Mouse (Mus musculus) hindbrain, embryonic 15.5 days (tissue): ENCODE data around the gene Sh3bgrl3. TPM values are rescaled to one million over a fixed set of nuclear protein-coding genes. Genes with fewer than 3 reads are reported as not detected.

Experiments
- ATAC-seq: fragments of 200-750 bp; cut with Nextera tagmentation; 2 replicates; pipeline ENCODE4 v1.8.0; 2017; ENCODE audit warnings: low read depth, moderate number of reproducible peaks, moderate TSS enrichment; ENCODE audit not compliant: low FRiP score
- H3K27ac ChIP-seq: fragments of 300-500 bp; sonication (generic); replicated peaks from 2 replicates; pipeline ENCODE4 v1.5.1; 2015; ENCODE audit warnings: mild to moderate bottlenecking, inconsistent platforms
- H3K27me3 ChIP-seq: fragments of 300-500 bp; sonication (generic); 2 replicates; pipeline ENCODE4 v1.6.1; 2015; ENCODE audit warnings: control low read depth, inconsistent platforms
- H3K36me3 ChIP-seq: fragments of 300-500 bp; sonication (generic); 2 replicates; pipeline ENCODE4 v1.6.1; 2015; ENCODE audit warnings: control low read depth, inconsistent platforms
- H3K4me1 ChIP-seq: fragments of 300-500 bp; sonication (generic); replicated peaks from 2 replicates; pipeline ENCODE4 v1.6.1; 2015; ENCODE audit warnings: control low read depth, inconsistent platforms
- H3K4me2 ChIP-seq: fragments of 300-500 bp; sonication (generic); 2 replicates; pipeline ENCODE4 v1.6.1; 2015; ENCODE audit warnings: moderate library complexity, mild to moderate bottlenecking, inconsistent platforms
- H3K4me3 ChIP-seq: fragments of 300-500 bp; sonication (generic); 2 replicates; pipeline ENCODE4 v1.5.1; 2015; ENCODE audit warnings: mild to moderate bottlenecking, inconsistent platforms
- H3K9ac ChIP-seq: fragments of 300-500 bp; sonication (generic); 2 replicates; pipeline ENCODE4 v1.6.1; 2015; ENCODE audit warnings: inconsistent platforms
- H3K9me3 ChIP-seq: fragments of 300-500 bp; sonication (generic); 2 replicates; pipeline ENCODE4 v1.6.1; 2016; ENCODE audit warnings: control low read depth, inconsistent platforms
- WGBS: fragments of 180-500 bp; shearing (Covaris S2); methylation state at CpG from one replicate; pipeline ENCODE4 v1.1.7; 2015; 5-methylcytosine and 5-hydroxymethylcytosine counted together
- polyA plus RNA-seq: library from polyadenylated mRNA; unstranded; fragments of >200 nt; fragmentation: Nextera tagmentation; extraction: Ambion mirVana; gene quantifications from 2 replicates; pipeline ENCODE4 v1.2.1, GENCODE M21; 2015

Gene Sh3bgrl3
- polyA plus RNA-seq, 1 experiment from 2014 or later: 442 TPM

DNA sequence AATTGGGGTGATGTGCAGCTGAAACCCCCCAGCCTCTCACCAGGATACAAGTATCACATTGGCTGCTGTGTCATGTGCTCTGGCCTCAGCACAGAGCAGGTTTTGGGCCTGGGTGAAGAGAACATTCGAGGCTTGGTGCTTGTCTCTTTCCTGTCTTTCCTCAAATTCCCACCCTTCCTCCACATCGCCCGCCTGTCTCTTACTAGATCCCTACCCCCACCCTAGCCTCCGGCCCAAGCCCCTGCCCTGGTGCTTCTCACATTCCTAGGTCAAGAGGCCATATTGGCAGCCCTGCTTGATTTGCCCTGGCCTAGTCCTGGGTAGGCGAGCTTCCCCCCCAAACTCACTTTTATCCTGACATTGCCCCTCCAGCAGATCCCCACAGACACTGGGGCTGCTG, 9.5 kb downstream of the Sh3bgrl3 start:
- peaks cover 5% of the 10 kb centered on the region for H3K4me1 ChIP-seq
- no peaks in the 10 kb centered on the region for H3K36me3 ChIP-seq
- no peak overlapping the region for H3K9ac ChIP-seq
- 78% methylated on average over 5 of the region's 5 CpGs for WGBS
- H3K9me3 ChIP-seq: no peaks in the 10 kb centered on the region
- no peak overlapping the region for H3K4me3 ChIP-seq
- H3K27ac ChIP-seq: no peak overlapping the region
- no peak for ATAC-seq
- no peaks in the 10 kb centered on the region for H3K27me3 ChIP-seq
- no peak overlapping the region for H3K4me2 ChIP-seq

DNA sequence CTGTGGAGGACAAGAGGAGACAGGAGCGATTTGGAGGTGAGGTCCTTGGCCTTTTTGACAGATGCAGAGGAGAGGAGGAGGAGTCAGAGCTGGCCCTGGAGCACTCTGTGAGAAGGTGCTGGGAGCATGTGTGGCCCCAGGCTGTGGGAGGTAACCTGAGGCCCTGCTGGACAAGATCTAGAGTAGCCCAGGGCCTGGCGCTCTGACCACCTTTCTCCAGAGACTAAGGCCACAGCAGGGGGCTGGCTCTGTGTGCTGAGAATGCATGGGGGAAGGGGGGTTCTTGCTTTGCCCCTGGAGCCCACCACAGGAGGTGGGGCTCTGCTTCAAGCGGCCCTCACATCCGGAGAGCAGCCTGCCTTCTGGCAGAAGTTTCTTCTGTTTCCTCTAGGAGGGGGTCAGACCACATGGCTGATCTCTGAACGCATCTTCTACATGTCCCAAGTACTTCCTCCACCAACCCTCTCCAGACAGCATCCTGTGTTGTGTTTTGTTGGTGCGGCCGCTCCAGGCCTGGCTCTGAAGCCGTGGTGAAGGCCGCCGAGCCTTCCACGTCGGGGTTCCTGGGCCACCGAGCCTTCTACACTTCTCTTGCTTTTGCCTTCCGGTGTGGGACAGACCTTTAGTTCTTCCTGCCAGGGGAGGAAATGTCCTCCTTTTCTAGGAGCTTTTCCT, 10.3 kb downstream of the Sh3bgrl3 start:
- Histone ChIP-seq H3K4me1 (0 out of 2 replicates have a peak, but pooled peaks cover 2% of the 10 kb centered on the region), H3K4me2 (no peak overlapping the region), H3K27ac (no peak overlapping the region), H3K36me3 (no peaks in the 10 kb centered on the region), H3K27me3 (no peaks in the 10 kb centered on the region), H3K9me3 (no peaks in the 10 kb centered on the region), H3K9ac (no peak overlapping the region), H3K4me3 (no peak overlapping the region)
- WGBS: 76% methylated on average over 14 of the region's 14 CpGs
- ATAC-seq: no peak

DNA sequence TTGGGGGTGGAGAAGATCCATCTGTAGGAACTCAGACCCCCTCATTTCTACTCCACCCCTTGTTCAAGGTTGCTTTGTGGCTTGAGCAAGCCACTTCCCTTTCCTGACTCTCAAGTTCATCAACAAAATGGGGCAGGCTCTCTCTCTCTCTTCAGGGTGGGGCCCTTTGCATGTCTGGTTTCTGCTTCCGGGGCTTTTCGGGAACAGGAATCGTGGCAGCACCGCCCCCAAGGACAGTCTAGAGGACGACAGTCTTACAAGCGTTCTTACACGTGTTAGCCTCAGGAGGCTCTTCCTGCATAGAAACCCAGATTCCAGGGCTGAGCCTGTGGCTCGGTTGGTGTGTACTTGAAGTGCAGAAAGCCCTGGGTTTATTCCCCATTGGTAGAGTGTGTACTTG, 11.6 kb downstream of the Sh3bgrl3 start:
- Histone ChIP-seq H3K27ac (no peak overlapping the region), H3K4me3 (no peak overlapping the region), H3K9me3 (no peaks in the 10 kb centered on the region), H3K4me1 (0 out of 2 replicates have a peak, but pooled peaks cover 2% of the 10 kb centered on the region), H3K9ac (no peak overlapping the region), H3K36me3 (no peaks in the 10 kb centered on the region), H3K27me3 (no peaks in the 10 kb centered on the region), H3K4me2 (no peak overlapping the region)
- WGBS: 81% methylated on average over 8 of the region's 8 CpGs
- no peak for ATAC-seq

DNA sequence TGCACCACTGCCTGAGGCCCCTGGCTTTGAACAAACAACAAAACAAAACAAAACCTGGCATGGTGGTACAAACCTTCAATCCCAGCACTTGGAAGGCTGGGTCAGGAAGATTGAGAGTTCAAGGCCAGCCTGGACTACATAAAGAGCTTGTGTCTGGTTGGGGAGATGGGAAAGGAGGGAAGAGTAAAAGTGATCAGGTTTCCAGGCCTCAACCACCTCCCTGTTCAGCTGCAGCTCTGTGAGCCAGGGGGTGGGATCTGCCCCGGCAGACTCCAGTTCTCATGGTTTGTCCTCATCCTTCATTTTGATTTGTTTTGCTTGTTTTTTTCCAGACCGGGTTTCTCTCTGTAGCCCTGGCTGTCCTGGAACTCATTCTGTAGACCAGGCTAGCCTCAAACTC, 12.1 kb downstream of the Sh3bgrl3 start:
- no peak for ATAC-seq
- H3K36me3 ChIP-seq: no peaks in the 10 kb centered on the region
- no peaks in the 10 kb centered on the region for H3K27me3 ChIP-seq
- no peak overlapping the region for H3K4me3 ChIP-seq
- H3K4me1 ChIP-seq: 0 out of 2 replicates have a peak, but pooled peaks cover under 1% of the 10 kb centered on the region
- no peak overlapping the region for H3K27ac ChIP-seq
- H3K9ac ChIP-seq: no peak overlapping the region
- 88% methylated on average over 2 of the region's 2 CpGs for WGBS
- no peak overlapping the region for H3K4me2 ChIP-seq
- H3K9me3 ChIP-seq: no peaks in the 10 kb centered on the region

DNA sequence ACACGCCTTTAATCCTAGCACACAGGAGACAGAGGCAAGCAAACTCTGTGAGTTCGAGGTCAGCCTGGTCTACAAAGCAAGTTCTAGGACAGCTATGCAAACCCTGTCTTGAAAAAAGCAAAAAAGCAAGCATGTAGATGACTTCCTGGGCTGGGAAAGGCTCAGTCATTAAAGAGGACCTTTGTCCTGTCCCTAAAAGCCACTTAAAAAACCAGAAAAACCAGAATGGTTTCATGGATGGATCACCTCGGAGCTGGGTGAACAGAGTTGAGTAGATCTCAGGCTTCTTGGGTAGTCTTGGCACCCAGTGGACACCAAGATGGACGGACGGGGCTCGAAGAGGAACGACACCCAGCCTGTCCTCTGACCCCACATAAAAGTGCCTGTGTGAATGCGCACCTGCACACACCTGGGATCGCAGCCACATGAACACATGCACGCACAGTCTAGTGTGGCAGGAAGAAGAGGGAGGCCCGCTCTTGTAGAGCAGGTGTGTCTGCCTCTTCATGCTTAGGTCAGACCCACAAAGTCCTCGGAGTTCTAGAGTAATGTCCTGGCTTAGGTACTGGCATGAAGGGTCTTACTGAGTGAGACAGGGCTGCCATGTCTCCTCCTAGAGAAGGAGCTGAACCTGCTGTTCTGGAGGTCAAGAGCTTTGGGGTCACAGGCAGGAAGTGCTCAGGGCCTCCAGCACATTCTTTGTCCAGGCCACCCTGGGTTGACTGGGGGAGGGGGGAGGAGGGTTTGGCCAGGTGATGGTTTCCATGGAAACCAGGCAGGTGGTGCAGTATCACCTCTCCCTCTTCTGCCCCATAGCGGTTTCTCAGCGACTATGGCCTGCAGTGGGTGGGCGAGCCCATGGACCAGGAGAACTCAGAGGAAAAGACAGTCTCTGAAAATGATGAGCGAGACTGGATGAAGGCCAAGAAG, 13.1 kb downstream of the Sh3bgrl3 start:
- ATAC-seq: no peak
- no peaks in the 10 kb centered on the region for H3K27me3 ChIP-seq
- H3K36me3 ChIP-seq: no peaks in the 10 kb centered on the region
- no peaks in the 10 kb centered on the region for H3K4me1 ChIP-seq
- no peak overlapping the region for H3K27ac ChIP-seq
- H3K4me2 ChIP-seq: no peak overlapping the region
- H3K9ac ChIP-seq: no peak overlapping the region
- 91% methylated on average over 16 of the region's 16 CpGs for WGBS
- no peak overlapping the region for H3K4me3 ChIP-seq
- no peaks in the 10 kb centered on the region for H3K9me3 ChIP-seq

DNA sequence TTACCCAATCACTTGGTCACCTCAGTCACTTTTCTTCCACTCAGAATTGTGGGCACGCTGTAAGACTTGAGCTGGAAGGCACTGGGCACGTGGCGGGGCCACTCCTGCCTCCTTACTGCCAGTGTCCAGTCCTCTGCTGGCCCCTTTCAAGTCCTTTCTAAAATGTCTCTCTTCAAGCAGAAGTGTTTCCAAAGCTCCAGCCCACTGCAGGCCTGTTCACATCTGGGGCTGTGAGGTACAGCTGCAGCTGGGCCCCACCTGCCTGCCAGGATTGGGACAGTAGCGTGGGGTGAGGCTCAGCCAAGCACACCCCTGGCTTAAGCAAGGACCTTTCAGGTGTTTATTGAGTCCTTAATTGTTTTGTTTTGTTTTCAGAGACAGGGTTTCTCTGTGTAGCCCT, 14.6 kb downstream of the Sh3bgrl3 start:
- ATAC-seq: no peak
- H3K27ac ChIP-seq: no peak overlapping the region
- H3K4me1 ChIP-seq: no peaks in the 10 kb centered on the region
- H3K36me3 ChIP-seq: no peaks in the 10 kb centered on the region
- H3K9me3 ChIP-seq: no peaks in the 10 kb centered on the region
- 91% methylated on average over 4 of the region's 4 CpGs for WGBS
- no peaks in the 10 kb centered on the region for H3K27me3 ChIP-seq
- no peak overlapping the region for H3K9ac ChIP-seq
- no peak overlapping the region for H3K4me2 ChIP-seq
- H3K4me3 ChIP-seq: no peak overlapping the region

DNA sequence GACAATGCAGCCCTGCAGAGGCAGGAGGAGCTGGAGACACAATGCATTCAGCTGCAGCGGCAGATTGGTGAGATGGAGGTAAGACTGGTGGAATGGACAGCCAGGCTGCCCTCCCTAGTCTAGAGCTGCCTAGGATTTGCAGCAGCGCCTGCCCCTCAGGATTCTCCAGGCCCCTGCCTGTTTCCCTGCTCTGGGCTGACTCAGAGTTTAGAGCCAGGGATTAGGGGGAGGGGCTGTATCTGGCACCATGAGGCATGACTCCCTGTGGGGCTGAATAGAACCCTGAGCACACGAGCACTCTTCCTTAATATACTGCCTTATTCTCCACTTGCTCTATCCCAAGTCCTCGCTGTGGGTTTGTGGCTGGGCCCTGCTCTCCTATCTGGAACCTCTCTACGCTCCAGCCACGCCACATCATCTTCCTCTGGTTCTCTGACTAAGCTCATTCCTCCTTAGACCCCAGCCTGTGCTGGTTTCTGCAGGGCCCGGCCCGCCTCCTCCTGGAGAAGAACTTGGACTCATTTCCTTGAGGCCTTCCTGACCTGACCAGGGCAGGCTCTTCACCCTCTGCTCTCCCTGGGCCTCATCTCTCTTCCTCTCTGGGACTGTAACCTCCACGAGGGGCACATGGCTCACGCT, 15.1 kb downstream of the Sh3bgrl3 start:
- 53% methylated on average over 10 of the region's 10 CpGs for WGBS
- no peak for ATAC-seq
- H3K9ac ChIP-seq: no peak overlapping the region

DNA sequence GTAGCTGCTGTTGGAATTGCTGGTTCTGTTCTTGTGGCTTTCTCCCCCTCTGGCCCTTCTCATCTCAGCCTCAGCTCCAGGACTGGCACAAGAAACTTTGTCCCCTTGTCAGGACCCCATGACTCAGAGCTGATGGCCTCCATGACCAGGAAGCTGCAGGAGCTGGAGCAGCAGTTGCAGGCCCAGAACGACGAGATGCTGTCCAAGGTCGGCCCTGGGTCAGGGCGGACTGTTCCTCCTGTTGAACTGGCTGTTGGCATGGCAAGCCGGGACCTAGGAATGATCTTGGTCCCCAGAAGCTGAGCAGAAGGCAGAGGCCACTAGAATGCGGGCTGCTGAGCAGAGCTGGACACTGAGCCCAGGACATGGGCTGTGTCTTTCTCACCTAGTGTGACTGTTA, 16.2 kb downstream of the Sh3bgrl3 start:
- H3K27me3 ChIP-seq: no peaks in the 10 kb centered on the region
- ATAC-seq: no peak
- H3K36me3 ChIP-seq: no peaks in the 10 kb centered on the region
- H3K27ac ChIP-seq: no peak overlapping the region
- H3K4me3 ChIP-seq: no peak overlapping the region
- 84% methylated on average over 6 of the region's 6 CpGs for WGBS
- H3K4me1 ChIP-seq: no peaks in the 10 kb centered on the region
- H3K4me2 ChIP-seq: no peak overlapping the region
- H3K9ac ChIP-seq: no peak overlapping the region
- no peaks in the 10 kb centered on the region for H3K9me3 ChIP-seq

More for the DNA sequence above, 15.1 kb downstream of the Sh3bgrl3 start:
- no peaks in the 10 kb centered on the region for H3K9me3 ChIP-seq
- H3K36me3 ChIP-seq: no peaks in the 10 kb centered on the region
- H3K4me3 ChIP-seq: no peak overlapping the region
- H3K4me1 ChIP-seq: no peaks in the 10 kb centered on the region
- H3K27me3 ChIP-seq: no peaks in the 10 kb centered on the region
- no peak overlapping the region for H3K27ac ChIP-seq
- no peak overlapping the region for H3K4me2 ChIP-seq

DNA sequence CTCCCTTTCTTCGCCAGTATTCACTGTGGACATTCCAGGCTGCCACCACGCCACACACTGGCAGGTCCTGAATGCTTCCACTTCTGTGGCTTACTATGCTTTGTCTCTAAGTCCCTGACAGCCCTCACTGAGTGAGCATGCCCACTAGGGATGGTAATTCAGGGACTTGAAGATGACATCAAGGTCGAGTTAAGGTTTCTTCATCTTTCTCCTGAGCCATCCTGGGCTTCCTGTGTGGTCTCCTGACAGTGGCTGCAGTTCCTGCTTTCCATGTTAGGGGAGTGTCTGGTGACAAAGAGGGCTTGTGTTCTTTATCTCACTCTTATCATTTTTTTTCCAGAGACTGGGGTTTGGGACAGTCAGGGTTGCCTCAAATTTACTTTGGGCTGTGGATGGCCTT, 17.9 kb downstream of the Sh3bgrl3 start:
- no peak for ATAC-seq
- 42% methylated on average over 3 of the region's 3 CpGs for whole genome bisulfite sequencing
- Histone ChIP-seq H3K9ac (no peak overlapping the region), H3K4me2 (no peak overlapping the region), H3K4me3 (no peak overlapping the region), H3K4me1 (no peaks in the 10 kb centered on the region), H3K36me3 (no peaks in the 10 kb centered on the region), H3K9me3 (no peaks in the 10 kb centered on the region), H3K27ac (no peak overlapping the region), H3K27me3 (no peaks in the 10 kb centered on the region)

DNA sequence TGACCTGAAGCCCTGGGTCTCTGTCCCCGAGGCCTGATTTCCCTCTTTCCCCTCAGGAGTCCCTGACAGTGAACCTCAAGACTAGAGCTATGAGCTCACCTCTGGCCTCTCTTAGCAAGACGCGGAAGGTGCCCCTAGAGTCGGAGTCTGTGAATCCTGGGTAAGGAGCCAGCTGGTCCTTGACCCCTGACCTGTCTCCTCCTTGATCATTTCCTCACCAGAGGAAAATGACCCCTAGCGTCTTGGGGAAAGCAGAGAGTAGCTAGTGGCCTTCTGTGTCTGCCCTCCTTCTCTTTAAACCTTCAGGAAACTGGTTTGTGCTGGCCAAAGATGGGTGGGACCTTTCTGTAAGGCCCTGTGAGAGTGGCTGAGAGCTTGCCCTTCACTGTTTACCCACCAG, 20.4 kb downstream of the Sh3bgrl3 start:
- H3K9ac ChIP-seq: no peak overlapping the region
- ATAC-seq: no peak

DNA sequence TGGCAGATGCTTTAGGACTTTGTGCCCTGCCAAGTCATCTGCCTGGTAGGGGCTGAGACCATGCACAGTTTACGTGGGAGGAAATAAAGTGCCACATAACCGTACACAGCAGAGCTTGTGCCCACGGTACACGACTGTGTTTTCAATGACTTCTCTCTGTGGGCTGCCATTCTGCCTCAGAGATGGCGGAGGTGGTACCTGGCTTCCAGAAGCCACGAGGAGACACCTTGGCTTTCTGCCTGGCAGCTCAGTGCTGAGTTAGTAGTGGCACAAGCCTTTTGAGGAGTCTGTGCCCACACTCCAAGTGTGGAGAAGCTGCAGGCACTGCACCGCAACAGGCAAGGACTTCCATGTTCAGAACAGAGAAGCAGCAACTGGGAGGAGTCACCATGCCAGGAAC, 20.9 kb downstream of the Sh3bgrl3 start:
- Histone ChIP-seq H3K27me3 (no peaks in the 10 kb centered on the region), H3K36me3 (no peaks in the 10 kb centered on the region), H3K4me2 (no peak overlapping the region), H3K4me1 (peaks cover 7% of the 10 kb centered on the region; the same call in 1 of the 2 replicates), H3K9me3 (no peaks in the 10 kb centered on the region), H3K4me3 (no peak overlapping the region), H3K27ac (no peak overlapping the region), H3K9ac (no peak overlapping the region)
- ATAC-seq: no peak
- WGBS: 85% methylated on average over 7 of the region's 7 CpGs

More for the DNA sequence above, 20.4 kb downstream of the Sh3bgrl3 start:
- 70% methylated on average over 5 of the region's 5 CpGs for WGBS
- Histone ChIP-seq H3K27ac (no peak overlapping the region), H3K4me2 (no peak overlapping the region), H3K4me1 (peaks cover 3% of the 10 kb centered on the region; the same call in 1 of the 2 replicates), H3K9me3 (no peaks in the 10 kb centered on the region), H3K36me3 (no peaks in the 10 kb centered on the region), H3K4me3 (no peak overlapping the region), H3K27me3 (no peaks in the 10 kb centered on the region)

DNA sequence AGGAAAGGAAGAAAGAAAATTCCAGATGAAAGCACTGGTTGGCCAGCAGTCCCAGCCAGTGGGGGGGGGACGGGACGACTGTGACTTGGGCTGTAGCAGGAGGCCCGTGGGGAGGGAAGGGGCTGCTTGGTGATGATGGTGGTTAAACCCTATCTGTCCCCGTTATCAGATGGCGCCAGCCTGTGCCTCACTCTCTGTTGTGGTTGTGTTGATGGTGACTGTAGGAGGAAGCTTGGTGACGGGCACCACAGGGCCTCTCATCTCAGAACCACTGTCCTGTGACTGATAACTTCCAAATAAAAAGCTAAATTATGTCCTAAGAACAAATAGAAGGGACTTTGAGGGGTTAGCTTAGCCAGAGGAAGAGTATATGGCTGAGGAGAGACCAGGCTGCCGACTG, 22.5 kb downstream of the Sh3bgrl3 start:
- Histone ChIP-seq H3K9ac (no peak overlapping the region), H3K9me3 (no peaks in the 10 kb centered on the region), H3K27me3 (no peaks in the 10 kb centered on the region), H3K4me3 (no peak overlapping the region), H3K4me2 (no peak overlapping the region), H3K4me1 (peaks cover 7% of the 10 kb centered on the region; the same call in 1 of the 2 replicates), H3K36me3 (no peaks in the 10 kb centered on the region), H3K27ac (no peak overlapping the region)
- WGBS: 81% methylated on average over 7 of the region's 7 CpGs
- ATAC-seq: no peak
